9 mouse cellular contexts compared by ENCODE assay signal in the genomic region with DNA sequence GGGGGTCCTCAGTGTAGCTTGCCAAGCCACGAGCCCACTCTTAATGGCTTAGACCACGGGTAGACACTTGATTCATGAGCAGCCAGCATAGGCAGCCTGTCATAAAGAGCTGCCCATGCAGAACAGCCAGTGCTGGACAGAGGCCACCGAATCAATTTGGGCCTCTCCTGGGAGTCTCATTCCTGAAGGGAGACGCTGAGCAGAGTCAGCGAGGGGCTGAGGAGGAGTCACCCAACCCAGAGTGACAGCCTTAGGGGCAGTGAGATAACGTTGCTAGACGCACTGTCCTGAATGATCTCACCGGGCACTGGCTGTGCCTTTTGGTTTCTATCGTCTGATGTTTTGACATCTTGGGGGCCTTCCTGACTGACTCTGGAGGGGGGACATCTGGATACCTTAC. TPM values are rescaled to one million over a fixed set of nuclear protein-coding genes. Genes with fewer than 3 reads are reported as not detected.
A peak's percentile ranks its signal among the peaks of the same experiment; 100 is the strongest.
DNase-seq lines count a peak whose midpoint lies in the region; ATAC-seq and TF ChIP-seq lines count a peak whose summit lies in the region.
"Had no signal": no experiment of that assay in that cellular context is flagged by ENCODE, and none has a peak within 500 bp of the region (broad histone marks: within the 10 kb centered on the region; RNA-seq: fewer than 3 reads in every experiment).

No protein-coding gene starts in this region.

- no peaks in the 10 kb centered on the region for H3K36me3 ChIP-seq in kidney, embryonic 14.5 days (ENCODE audit: control insufficient read depth, insufficient read depth, low read length)
- H3K36me3 ChIP-seq in kidney, adult 2 months (ENCODE audit: control insufficient read depth, insufficient read depth, low read length), result no peaks in the 10 kb centered on the region
- H3K36me3 ChIP-seq in midbrain, embryonic 10.5 days, result no peaks in the 10 kb centered on the region
- H3K36me3 ChIP-seq in midbrain, embryonic 16.5 days (ENCODE audit: control insufficient read depth, insufficient read depth, low read length), result no peaks in the 10 kb centered on the region
- no peaks in the 10 kb centered on the region for H3K36me3 ChIP-seq in neural tube, embryonic 15.5 days

- H3K9me3 ChIP-seq in kidney, embryonic 14.5 days (ENCODE audit: control insufficient read depth, low read length), result no peaks in the 10 kb centered on the region
- H3K9me3 ChIP-seq in midbrain, embryonic 10.5 days (replicated peaks), result no peaks in the 10 kb centered on the region
- H3K9me3 ChIP-seq in midbrain, embryonic 16.5 days (replicated peaks; ENCODE audit: control insufficient read depth, low read length, poor library complexity, severe bottlenecking), result no peaks in the 10 kb centered on the region
- no peaks in the 10 kb centered on the region for H3K9me3 ChIP-seq in neural tube, embryonic 15.5 days (replicated peaks)

- no peak for DNase-seq in kidney, adult 2 months
- DNase-seq in midbrain, embryonic 10.5 days (ENCODE audit: low spot score), result no peak
- DNase-seq in heart, postnatal 10 days, result peak; percentile 65 to 73
- no peak for DNase-seq in frontal cortex, adult 2 months (ENCODE audit: extremely low spot score in 1 of 2, low spot score in 1 of 2)
- DNase-seq: embryo, embryonic 11 days had no signal

- no peak overlapping the region for H3K27ac ChIP-seq in kidney, embryonic 14.5 days (ENCODE audit: low read depth, low read length)
- no peak overlapping the region for H3K27ac ChIP-seq in kidney, adult 2 months (ENCODE audit: insufficient read depth, low read depth, low read length)
- 0 out of 2 replicates have a peak overlapping the region, but pooled peaks have one; percentile 43 for H3K27ac ChIP-seq in midbrain, embryonic 10.5 days (replicated peaks)
- no peak overlapping the region for H3K27ac ChIP-seq in midbrain, embryonic 16.5 days (ENCODE audit: low read length)
- H3K27ac ChIP-seq in neural tube, embryonic 15.5 days (replicated peaks), result no peak overlapping the region

- H3K9ac ChIP-seq in kidney, embryonic 14.5 days (ENCODE audit: low read depth, low read length), result no peak overlapping the region
- H3K9ac ChIP-seq in midbrain, embryonic 16.5 days (ENCODE audit: low read depth, low read length), result no peak overlapping the region
- H3K9ac ChIP-seq in neural tube, embryonic 15.5 days (replicated peaks), result no peak overlapping the region

- no peak overlapping the region for H3K4me3 ChIP-seq in kidney, embryonic 14.5 days (ENCODE audit: low read length)
- no peak overlapping the region for H3K4me3 ChIP-seq in kidney, adult 2 months (ENCODE audit: insufficient read depth, low read depth, low read length)
- H3K4me3 ChIP-seq in midbrain, embryonic 10.5 days, result no peak overlapping the region
- H3K4me3 ChIP-seq in midbrain, embryonic 16.5 days (ENCODE audit: low read depth, low read length), result no peak overlapping the region
- no peak overlapping the region for H3K4me3 ChIP-seq in neural tube, embryonic 15.5 days (replicated peaks)

- no peak overlapping the region for H3K4me2 ChIP-seq in kidney, embryonic 14.5 days (replicated peaks; ENCODE audit: low read depth, low read length)
- H3K4me2 ChIP-seq in midbrain, embryonic 16.5 days (ENCODE audit: low read length), result no peak overlapping the region
- no peak overlapping the region for H3K4me2 ChIP-seq in neural tube, embryonic 15.5 days

- no peaks in the 10 kb centered on the region for H3K27me3 ChIP-seq in kidney, embryonic 14.5 days (ENCODE audit: control insufficient read depth, insufficient read depth, low read length)
- no peaks in the 10 kb centered on the region for H3K27me3 ChIP-seq in kidney, adult 2 months (replicated peaks; ENCODE audit: control insufficient read depth, insufficient read depth, low read length)
- peaks cover 20% of the 10 kb centered on the region for H3K27me3 ChIP-seq in midbrain, embryonic 10.5 days (ENCODE audit: low read depth, poor library complexity, severe bottlenecking)
- H3K27me3 ChIP-seq in midbrain, embryonic 16.5 days (ENCODE audit: control insufficient read depth, insufficient read depth, low read depth, low read length), result no peaks in the 10 kb centered on the region
- H3K27me3 ChIP-seq in neural tube, embryonic 15.5 days (replicated peaks), result no peaks in the 10 kb centered on the region

- H3K4me1 ChIP-seq in kidney, embryonic 14.5 days (ENCODE audit: control insufficient read depth, insufficient read depth, low read length), result peaks cover 33% of the 10 kb centered on the region
- H3K4me1 ChIP-seq in kidney, adult 2 months (ENCODE audit: control insufficient read depth, insufficient read depth, low read length), result no peaks in the 10 kb centered on the region; the same call in 1 of the 2 replicates
- H3K4me1 ChIP-seq in midbrain, embryonic 10.5 days, result peaks cover 69% of the 10 kb centered on the region
- H3K4me1 ChIP-seq in midbrain, embryonic 16.5 days (ENCODE audit: control insufficient read depth, insufficient read depth, low read length), result peaks cover 14% of the 10 kb centered on the region
- H3K4me1 ChIP-seq in neural tube, embryonic 15.5 days, result peaks cover 42% of the 10 kb centered on the region

- ATAC-seq in kidney, embryonic 14.5 days (ENCODE audit: low FRiP score, low TSS enrichment), result peak; percentile 75
- ATAC-seq in midbrain, embryonic 16.5 days, result no peak
- ATAC-seq in neural tube, embryonic 15.5 days (ENCODE audit: low FRiP score), result peak; percentile 38; the same call in 1 of the 2 replicates
- ATAC-seq: forebrain, embryonic 16.5 days had no signal

- no peak for TF ChIP-seq CTCF in kidney, adult 2 months (conservative IDR thresholded peaks at IDR 0.05; ENCODE audit: insufficient read depth, insufficient read length, low read depth, low read length)

- 6% methylated on average over 9 of the region's 9 CpGs for WGBS in kidney, embryonic 14.5 days
- 8% methylated on average over 9 of the region's 9 CpGs for WGBS in kidney, adult 2 months
- 56% methylated on average over 9 of the region's 9 CpGs for WGBS in midbrain, embryonic 10.5 days
- 35% methylated on average over 9 of the region's 9 CpGs for WGBS in midbrain, embryonic 16.5 days
- WGBS in neural tube, embryonic 15.5 days, result 34% methylated on average over 9 of the region's 9 CpGs

- intact Hi-C loops in heart, postnatal 10 days (cut with DNase I), result no loop called here

- no peak for TF ChIP-seq POLR2A in kidney, adult 2 months (IDR thresholded peaks at IDR 0.05; ENCODE audit: low read depth, low read length)

RNA-seq across cellular contexts. Expression of gene Medag, which starts 38.3 kb away (rescaled TPM):
- 0.18 TPM in 1 of 2 replicates, not detected in the other for polyA plus RNA-seq in kidney, embryonic 14.5 days (2014; fragmentation: Nextera tagmentation; extraction: Ambion mirVana)
- 0.61 and 0.88 TPM in 2 replicates for polyA plus RNA-seq in kidney, adult 2 months (2012; rRNA removed)
- polyA plus RNA-seq in midbrain, embryonic 10.5 days (2016; fragmentation: Nextera tagmentation; extraction: Ambion mirVana), result 0.32 and 0.57 TPM in 2 replicates
- 2.0 and 2.8 TPM in 2 replicates for polyA plus RNA-seq in midbrain, embryonic 16.5 days (2015; fragmentation: Nextera tagmentation; extraction: Ambion mirVana)
- 10 to 100 TPM; 18.3 to 22.4 TPM for total RNA-seq in heart, postnatal 10 days (2021)
- 1.8 and 2.5 TPM in 2 replicates for polyA plus RNA-seq in neural tube, embryonic 15.5 days (2015; fragmentation: Nextera tagmentation; extraction: Ambion mirVana)
- polyA plus RNA-seq in frontal cortex, adult 2 months (2012; rRNA removed), result 10.9 and 11.9 TPM in 2 replicates

Comparison
In these comparisons a context has a peak if more than half of its experiments do, and no peak if none do; other contexts are left out.
1. DNase-seq: peak in heart, postnatal 10 days (2 of 2); none in kidney, adult 2 months (single experiment), midbrain, embryonic 10.5 days (single experiment) and frontal cortex, adult 2 months (0 of 2).